Mouse (Mus musculus): ENCODE measurements around the gene Prn. TPM values are rescaled to one million over a fixed set of nuclear protein-coding genes. Genes with fewer than 3 reads are reported as not detected.

Prn gene
- polyA plus RNA-seq, 1 experiment, result 0.06 TPM

DNA sequence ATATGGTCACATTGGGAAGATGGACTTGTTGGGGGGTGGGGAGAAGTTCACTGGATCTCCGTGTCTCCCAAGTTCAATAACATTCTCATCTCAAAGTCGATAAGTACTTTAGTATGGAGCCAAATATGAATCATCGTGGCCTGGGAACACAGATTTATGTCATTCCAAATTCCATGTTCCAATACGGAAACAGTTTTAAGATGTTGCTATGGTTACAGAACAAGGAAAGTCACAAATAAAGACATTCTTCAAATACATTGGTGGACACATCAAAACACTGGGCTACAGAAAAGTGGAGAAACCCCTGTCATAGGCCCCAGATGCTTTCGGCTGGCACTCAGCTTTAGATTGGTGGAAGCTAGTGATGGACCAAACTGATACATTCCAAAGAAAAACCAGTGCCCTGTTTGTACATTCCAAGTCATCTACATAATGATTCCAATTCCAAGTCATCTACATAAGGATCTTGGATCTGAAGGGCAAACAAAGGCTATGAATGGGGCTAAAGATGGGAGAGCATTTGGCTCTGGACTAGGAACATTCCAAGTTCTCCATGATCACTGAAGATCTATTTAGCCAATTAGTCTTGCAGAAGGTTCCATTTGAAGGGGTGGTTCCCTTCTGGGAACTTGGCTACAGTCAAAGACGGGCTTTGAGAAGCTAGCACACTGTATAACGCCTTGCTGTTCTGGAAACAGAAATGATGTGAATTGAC is 33.0 kb upstream of the Prn start:
- no peak overlapping the region; the same call in 1 of the 2 replicates for H3K4me3 ChIP-seq (ENCODE audit: control insufficient read depth, low read depth, low read length)
- H3K27ac ChIP-seq (ENCODE audit: control insufficient read depth, insufficient read depth, low read depth, low read length), result no peak overlapping the region
- no peaks in the 10 kb centered on the region for H3K36me3 ChIP-seq (ENCODE audit: control insufficient read depth, insufficient read depth, low read length)
- TF ChIP-seq CTCF (IDR thresholded peaks at IDR 0.05; ENCODE audit: control insufficient read depth, insufficient read depth, insufficient replicate concordance, low read depth, low read length), result no peak
- peaks cover 2% of the 10 kb centered on the region; the same call in 1 of the 2 replicates for H3K4me1 ChIP-seq (ENCODE audit: control insufficient read depth, insufficient read depth, low read length)
- H3K27me3 ChIP-seq (ENCODE audit: control insufficient read depth, insufficient read depth, low read length), result no peaks in the 10 kb centered on the region

- Histone ChIP-seq H3K4me1 (ENCODE audit: control insufficient read depth, insufficient read depth, low read length) (no peaks in the 10 kb centered on the region), H3K27me3 (ENCODE audit: control insufficient read depth, insufficient read depth, low read length) (no peaks in the 10 kb centered on the region), H3K27ac (ENCODE audit: control insufficient read depth, insufficient read depth, low read depth, low read length) (no peak overlapping the region), H3K36me3 (ENCODE audit: control insufficient read depth, insufficient read depth, low read length) (no peaks in the 10 kb centered on the region), H3K4me3 (ENCODE audit: control insufficient read depth, low read depth, low read length) (no peak overlapping the region)
- TF ChIP-seq CTCF (IDR thresholded peaks at IDR 0.05; ENCODE audit: control insufficient read depth, insufficient read depth, insufficient replicate concordance, low read depth, low read length) (no peak), POLR2A (IDR thresholded peaks at IDR 0.05; ENCODE audit: control insufficient read depth, low read depth, low read length) (no peak)
Measured at GRCm38 (mm10) chr2:131881766-131882165, 28.0 kb upstream of the Prn start.

GRCm38 (mm10) chr2:131883136-131883535 is 26.6 kb upstream of the Prn start:
- Histone ChIP-seq H3K27me3 (ENCODE audit: control insufficient read depth, insufficient read depth, low read length) (no peaks in the 10 kb centered on the region), H3K27ac (ENCODE audit: control insufficient read depth, insufficient read depth, low read depth, low read length) (no peak overlapping the region), H3K36me3 (ENCODE audit: control insufficient read depth, insufficient read depth, low read length) (no peaks in the 10 kb centered on the region), H3K4me3 (ENCODE audit: control insufficient read depth, low read depth, low read length) (peak overlapping the region; percentile 3), H3K4me1 (ENCODE audit: control insufficient read depth, insufficient read depth, low read length) (no peaks in the 10 kb centered on the region)
- TF ChIP-seq CTCF (IDR thresholded peaks at IDR 0.05; ENCODE audit: control insufficient read depth, insufficient read depth, insufficient replicate concordance, low read depth, low read length) (no peak), POLR2A (IDR thresholded peaks at IDR 0.05; ENCODE audit: control insufficient read depth, low read depth, low read length) (no peak)

DNA sequence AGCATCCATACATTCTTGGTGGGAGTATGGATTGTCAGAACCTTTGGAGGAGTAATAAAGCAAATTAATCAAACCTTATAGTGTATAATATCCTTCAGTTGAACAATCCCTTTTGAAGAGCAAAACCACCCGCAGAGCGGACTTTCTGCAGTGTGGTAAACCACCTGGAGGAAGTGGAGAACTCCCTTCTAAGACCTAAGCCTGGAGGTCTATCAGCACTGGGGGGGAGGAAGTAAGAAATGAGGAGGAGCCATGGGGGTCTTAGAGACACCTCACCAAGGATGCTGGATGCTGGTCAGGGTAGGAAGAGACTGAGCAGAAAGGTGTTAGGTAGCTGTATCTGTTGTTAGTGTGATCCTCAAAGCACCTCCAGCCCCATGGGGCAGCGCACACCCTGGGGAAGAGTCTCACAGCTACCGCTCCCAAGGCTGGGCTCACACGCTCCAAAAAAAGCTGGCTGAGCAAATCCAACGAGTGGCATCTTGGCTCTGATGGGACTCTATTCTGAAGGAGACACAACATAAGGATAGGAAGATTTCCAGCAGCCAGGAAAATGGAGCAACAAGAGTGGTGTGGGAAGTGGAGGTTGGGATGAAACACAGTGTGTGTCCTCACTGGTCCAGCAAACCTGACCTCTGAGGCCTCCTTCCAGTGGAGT is 23.1 kb upstream of the Prn start:
- Histone ChIP-seq H3K27ac (ENCODE audit: control insufficient read depth, insufficient read depth, low read depth, low read length) (no peak overlapping the region), H3K4me1 (ENCODE audit: control insufficient read depth, insufficient read depth, low read length) (no peaks in the 10 kb centered on the region; the same call in 1 of the 2 replicates), H3K27me3 (ENCODE audit: control insufficient read depth, insufficient read depth, low read length) (no peaks in the 10 kb centered on the region), H3K4me3 (ENCODE audit: control insufficient read depth, low read depth, low read length) (no peak overlapping the region), H3K36me3 (ENCODE audit: control insufficient read depth, insufficient read depth, low read length) (no peaks in the 10 kb centered on the region)
- TF ChIP-seq CTCF (IDR thresholded peaks at IDR 0.05; ENCODE audit: control insufficient read depth, insufficient read depth, insufficient replicate concordance, low read depth, low read length) (no peak), POLR2A (IDR thresholded peaks at IDR 0.05; ENCODE audit: control insufficient read depth, low read depth, low read length) (no peak)

- Histone ChIP-seq H3K27me3 (ENCODE audit: control insufficient read depth, insufficient read depth, low read length) (no peaks in the 10 kb centered on the region), H3K4me3 (ENCODE audit: control insufficient read depth, low read depth, low read length) (no peak overlapping the region), H3K27ac (ENCODE audit: control insufficient read depth, insufficient read depth, low read depth, low read length) (no peak overlapping the region), H3K36me3 (ENCODE audit: control insufficient read depth, insufficient read depth, low read length) (no peaks in the 10 kb centered on the region), H3K4me1 (ENCODE audit: control insufficient read depth, insufficient read depth, low read length) (no peaks in the 10 kb centered on the region; the same call in 1 of the 2 replicates)
- TF ChIP-seq CTCF (IDR thresholded peaks at IDR 0.05; ENCODE audit: control insufficient read depth, insufficient read depth, insufficient replicate concordance, low read depth, low read length) (no peak), POLR2A (IDR thresholded peaks at IDR 0.05; ENCODE audit: control insufficient read depth, low read depth, low read length) (no peak)
Measured at GRCm38 (mm10) chr2:131888233-131888632, 21.5 kb upstream of the Prn start.

GRCm38 (mm10) chr2:131892534-131892933 is 17.2 kb upstream of the Prn start:
- Histone ChIP-seq H3K4me3 (ENCODE audit: control insufficient read depth, low read depth, low read length) (no peak overlapping the region), H3K36me3 (ENCODE audit: control insufficient read depth, insufficient read depth, low read length) (no peaks in the 10 kb centered on the region), H3K27me3 (ENCODE audit: control insufficient read depth, insufficient read depth, low read length) (no peaks in the 10 kb centered on the region), H3K4me1 (ENCODE audit: control insufficient read depth, insufficient read depth, low read length) (no peaks in the 10 kb centered on the region; the same call in 1 of the 2 replicates), H3K27ac (ENCODE audit: control insufficient read depth, insufficient read depth, low read depth, low read length) (no peak overlapping the region)
- TF ChIP-seq POLR2A (IDR thresholded peaks at IDR 0.05; ENCODE audit: control insufficient read depth, low read depth, low read length), result no peak
- no peak for TF ChIP-seq CTCF (IDR thresholded peaks at IDR 0.05; ENCODE audit: control insufficient read depth, insufficient read depth, insufficient replicate concordance, low read depth, low read length)

GRCm38 (mm10) chr2:131895106-131895505 is 14.7 kb upstream of the Prn start:
- Histone ChIP-seq H3K36me3 (ENCODE audit: control insufficient read depth, insufficient read depth, low read length) (no peaks in the 10 kb centered on the region), H3K27ac (ENCODE audit: control insufficient read depth, insufficient read depth, low read depth, low read length) (no peak overlapping the region), H3K4me1 (ENCODE audit: control insufficient read depth, insufficient read depth, low read length) (no peaks in the 10 kb centered on the region)

More at GRCm38 (mm10) chr2:131895106-131895505, 14.7 kb upstream of the Prn start:
- Histone ChIP-seq H3K27me3 (ENCODE audit: control insufficient read depth, insufficient read depth, low read length) (no peaks in the 10 kb centered on the region), H3K4me3 (ENCODE audit: control insufficient read depth, low read depth, low read length) (no peak overlapping the region)
- TF ChIP-seq POLR2A (IDR thresholded peaks at IDR 0.05; ENCODE audit: control insufficient read depth, low read depth, low read length) (no peak), CTCF (IDR thresholded peaks at IDR 0.05; ENCODE audit: control insufficient read depth, insufficient read depth, insufficient replicate concordance, low read depth, low read length) (no peak)
